Mouse (Mus musculus) small intestine, adult 2 months (tissue): ENCODE results near the gene Ccdc162.

Source experiments
- CTCF ChIP-seq: fragments of 200-500 bp; IDR thresholded peaks from 2 replicates; pipeline ENCODE4 v1.5.1; 2012; ENCODE audit warnings: low read depth, mild to moderate bottlenecking, control low read depth, inconsistent platforms, low read length, moderate library complexity, mixed read lengths; ENCODE audit not compliant: insufficient replicate concordance, insufficient read length; ENCODE audit errors: extremely low read depth
- POLR2A ChIP-seq: fragments of 200-500 bp; IDR thresholded peaks from 2 replicates; pipeline ENCODE4 v1.6.1; 2012; ENCODE audit warnings: low read depth, mild to moderate bottlenecking, control low read depth, inconsistent platforms, low read length, moderate library complexity

DNA sequence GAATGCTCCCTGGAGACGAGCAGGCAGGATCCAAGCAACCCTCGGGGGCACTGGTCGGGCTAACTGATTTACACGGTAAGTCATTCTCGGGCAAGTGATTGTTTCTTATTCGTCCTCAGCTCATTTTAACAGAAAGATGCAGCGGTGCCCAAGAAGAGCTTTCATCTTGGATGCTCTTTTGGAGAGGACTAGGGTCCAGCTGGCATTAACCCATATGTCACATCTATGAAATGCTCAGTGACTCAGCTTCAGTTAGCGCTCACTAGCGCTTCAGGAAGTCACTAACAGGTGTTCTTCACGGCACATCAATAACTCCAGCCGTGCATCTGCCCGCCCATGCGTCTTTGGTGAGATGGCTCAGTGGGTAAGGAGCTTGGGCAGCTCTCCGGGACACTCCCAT, 877 bp downstream of the Ccdc162 start:
- no peak for TF ChIP-seq CTCF
- no peak for TF ChIP-seq POLR2A
